Mouse (Mus musculus) intestine, embryonic 16.5 days (tissue): Measurements from ENCODE around the gene Cfd. TPM values are rescaled to one million over a fixed set of nuclear protein-coding genes. Genes with fewer than 3 reads are reported as not detected.

Experiments used
- ATAC-seq: fragments of 200-750 bp; cut with Nextera tagmentation; 2 replicates; pipeline ENCODE4 v1.8.0; 2017; ENCODE audit warnings: moderate TSS enrichment, moderate library complexity
- H3K27ac ChIP-seq: fragments of 300-500 bp; sonication (generic); 2 replicates; pipeline ENCODE4 v1.5.1; 2014; ENCODE audit warnings: mild to moderate bottlenecking, low read length
- H3K27me3 ChIP-seq: fragments of 300-500 bp; sonication (generic); replicated peaks from 2 replicates; pipeline ENCODE4 v1.6.1; 2014; ENCODE audit warnings: low read length, control low read depth, mixed read lengths; ENCODE audit not compliant: control insufficient read depth, insufficient read depth
- H3K36me3 ChIP-seq: fragments of 300-500 bp; sonication (generic); 2 replicates; pipeline ENCODE4 v1.6.1; 2014; ENCODE audit warnings: low read length, control low read depth; ENCODE audit not compliant: control insufficient read depth, insufficient read depth
- H3K4me1 ChIP-seq: fragments of 300-500 bp; sonication (generic); 2 replicates; pipeline ENCODE4 v1.6.1; 2014; ENCODE audit warnings: low read length, control low read depth, mixed read lengths; ENCODE audit not compliant: control insufficient read depth, insufficient read depth
- H3K4me2 ChIP-seq: fragments of 300-500 bp; sonication (generic); 2 replicates; pipeline ENCODE4 v1.6.1; 2014; ENCODE audit warnings: low read depth, low read length, control low read depth
- H3K4me3 ChIP-seq: fragments of 300-500 bp; sonication (generic); 2 replicates; pipeline ENCODE4 v1.5.1; 2014; ENCODE audit warnings: mild to moderate bottlenecking, low read length
- H3K9ac ChIP-seq: fragments of 300-500 bp; sonication (generic); 2 replicates; pipeline ENCODE4 v1.6.1; 2014; ENCODE audit warnings: low read depth, low read length
- H3K9me3 ChIP-seq: fragments of 300-500 bp; sonication (generic); 2 replicates; pipeline ENCODE4 v1.6.1; 2016; ENCODE audit warnings: low read length, control low read depth; ENCODE audit not compliant: control insufficient read depth
- WGBS: fragments of 180-500 bp; shearing (Covaris S2); extraction: QIAGEN DNeasy Blood & Tissue Kit; methylation state at CpG from one replicate; pipeline ENCODE4 v1.1.7; 2014; 5-methylcytosine and 5-hydroxymethylcytosine counted together
- polyA plus RNA-seq: library from polyadenylated mRNA; unstranded; fragments of >200 nt; fragmentation: Nextera tagmentation; extraction: Ambion mirVana; gene quantifications from 2 replicates; pipeline ENCODE4 v1.2.1, GENCODE M21; 2015

The Cfd gene
- polyA plus RNA-seq, 1 experiment from 2014 or later, result not detected

GRCm38 (mm10) chr10:79896306-79896705 is 5.7 kb downstream of the Cfd start:
- no peak overlapping the region for H3K4me3 ChIP-seq
- peaks cover 16% of the 10 kb centered on the region for H3K36me3 ChIP-seq
- peaks cover 12% of the 10 kb centered on the region for H3K4me1 ChIP-seq
- H3K4me2 ChIP-seq, result no peak overlapping the region
- H3K9ac ChIP-seq, result no peak overlapping the region
- H3K27ac ChIP-seq, result no peak overlapping the region
- no peaks in the 10 kb centered on the region for H3K9me3 ChIP-seq
- 89% methylated on average over 16 of the region's 16 CpGs for WGBS
- no peak for ATAC-seq
- no peaks in the 10 kb centered on the region for H3K27me3 ChIP-seq

DNA sequence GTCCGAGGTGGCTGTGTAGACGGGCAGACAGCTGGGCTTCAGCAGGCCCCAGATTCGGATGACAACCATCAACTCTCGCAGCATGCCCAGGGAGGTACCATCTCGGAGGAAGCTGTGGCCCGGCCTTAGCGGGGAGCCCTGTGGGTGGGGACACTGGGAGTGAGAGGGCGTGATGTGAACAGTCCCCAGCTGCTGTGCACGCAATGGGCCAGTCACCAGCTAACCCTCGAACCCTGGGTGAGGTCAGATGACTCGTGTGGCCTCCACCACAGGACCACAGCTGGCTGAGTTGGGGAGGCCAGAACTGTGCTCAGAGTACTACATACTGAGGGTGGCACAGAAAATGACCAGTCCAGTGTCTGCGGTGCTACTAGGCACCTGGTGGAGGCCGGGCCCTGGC is 6.2 kb downstream of the Cfd start:
- Histone ChIP-seq H3K9ac (no peak overlapping the region), H3K27ac (no peak overlapping the region), H3K4me1 (peaks cover 12% of the 10 kb centered on the region), H3K4me2 (no peak overlapping the region), H3K9me3 (no peaks in the 10 kb centered on the region), H3K36me3 (peaks cover 16% of the 10 kb centered on the region), H3K27me3 (no peaks in the 10 kb centered on the region), H3K4me3 (no peak overlapping the region)
- ATAC-seq, result 0 out of 2 replicates have a peak, but pooled peaks have one; percentile 2
- WGBS, result 81% methylated on average over 13 of the region's 13 CpGs

GRCm38 (mm10) chr10:79897316-79898245 is 6.9 kb downstream of the Cfd start:
- H3K4me3 ChIP-seq, result no peak overlapping the region
- no peaks in the 10 kb centered on the region for H3K9me3 ChIP-seq
- WGBS, result 45% methylated on average over 20 of the region's 20 CpGs
- peaks cover 16% of the 10 kb centered on the region for H3K36me3 ChIP-seq
- 0 out of 2 replicates have a peak overlapping the region, but pooled peaks have one; percentile 38 for H3K9ac ChIP-seq
- H3K27me3 ChIP-seq, result no peaks in the 10 kb centered on the region
- H3K4me2 ChIP-seq, result no peak overlapping the region
- no peak overlapping the region for H3K27ac ChIP-seq
- ATAC-seq, result peak; percentile 60
- H3K4me1 ChIP-seq, result peaks cover 12% of the 10 kb centered on the region

DNA sequence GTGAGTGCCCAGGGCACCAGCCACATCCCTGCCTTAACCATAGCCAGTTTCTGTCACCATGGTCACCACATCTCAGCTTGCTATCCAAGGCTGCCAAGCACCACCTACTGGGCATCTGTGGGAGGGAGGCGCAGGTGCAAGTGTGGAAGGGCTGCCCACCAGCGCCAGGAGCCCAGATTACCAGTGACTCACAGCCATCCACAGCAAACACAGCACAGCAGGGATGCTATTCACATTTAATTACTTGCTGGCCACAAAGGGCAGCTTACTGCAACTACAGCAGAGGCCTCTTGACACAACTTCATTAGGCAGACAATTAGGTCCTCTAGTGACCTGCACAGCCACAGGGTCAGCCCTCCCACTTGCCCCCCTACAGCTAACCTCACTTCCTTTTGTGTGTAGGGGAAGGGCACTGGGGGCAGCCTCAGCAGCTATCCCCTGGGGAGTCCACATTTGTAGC is 10.3 kb downstream of the Cfd start:
- Histone ChIP-seq H3K4me2 (no peak overlapping the region), H3K9ac (no peak overlapping the region), H3K9me3 (no peaks in the 10 kb centered on the region), H3K4me3 (no peak overlapping the region), H3K27ac (no peak overlapping the region), H3K27me3 (no peaks in the 10 kb centered on the region), H3K36me3 (peaks cover 18% of the 10 kb centered on the region), H3K4me1 (peaks cover 12% of the 10 kb centered on the region)
- no peak for ATAC-seq
- 71% methylated on average over 2 of the region's 2 CpGs for WGBS

DNA sequence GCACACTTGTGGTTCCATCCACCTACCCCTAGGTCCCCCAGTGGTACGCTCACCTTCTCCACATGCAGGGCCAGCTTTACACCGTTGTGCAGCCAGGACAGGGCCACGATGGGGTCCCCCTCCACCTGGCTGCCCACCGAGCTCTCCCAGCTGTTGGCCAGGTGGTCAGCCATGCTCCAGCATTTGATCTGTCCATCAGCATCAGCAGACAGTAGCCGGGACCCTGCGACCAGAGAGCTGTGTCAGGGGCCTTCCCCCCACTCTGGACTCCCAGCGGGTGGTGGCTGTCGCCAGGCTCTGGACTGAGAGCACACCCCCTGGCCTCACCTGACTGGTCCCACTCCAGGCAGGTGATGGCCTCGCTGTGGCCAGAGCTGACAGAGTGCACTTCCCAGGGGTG is 16.1 kb downstream of the Cfd start:
- Histone ChIP-seq H3K9me3 (no peaks in the 10 kb centered on the region), H3K9ac (no peak overlapping the region), H3K27ac (no peak overlapping the region), H3K4me1 (peaks cover 3% of the 10 kb centered on the region; the same call in 1 of the 2 replicates), H3K36me3 (peaks cover 20% of the 10 kb centered on the region), H3K4me2 (no peak overlapping the region), H3K4me3 (no peak overlapping the region), H3K27me3 (no peaks in the 10 kb centered on the region)
- ATAC-seq, result no peak
- 95% methylated on average over 9 of the region's 9 CpGs for WGBS

DNA sequence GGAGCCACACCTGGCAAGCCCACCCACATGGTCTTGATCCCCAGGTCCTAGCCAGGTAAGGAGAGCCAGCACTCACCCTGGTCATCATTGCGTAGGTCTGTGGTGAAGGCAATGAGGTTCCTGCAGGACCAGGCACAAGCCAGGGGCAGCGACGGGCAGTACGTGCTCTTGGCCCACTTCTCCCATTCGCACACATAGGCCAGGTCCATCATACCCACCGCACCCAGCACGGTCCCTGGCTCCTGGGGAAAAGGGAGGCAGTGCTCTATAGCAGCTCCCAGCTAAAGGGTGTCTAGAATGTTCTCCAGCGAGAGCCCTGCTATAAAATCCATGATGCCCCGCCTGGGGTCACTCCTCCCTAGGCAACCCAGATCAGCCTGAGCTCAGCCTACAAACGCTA is 16.8 kb downstream of the Cfd start:
- Histone ChIP-seq H3K27ac (no peak overlapping the region), H3K36me3 (peaks cover 20% of the 10 kb centered on the region), H3K9ac (no peak overlapping the region; the same call in 1 of the 2 replicates), H3K9me3 (no peaks in the 10 kb centered on the region), H3K4me3 (no peak overlapping the region), H3K4me1 (peaks cover 3% of the 10 kb centered on the region; the same call in 1 of the 2 replicates), H3K4me2 (no peak overlapping the region), H3K27me3 (no peaks in the 10 kb centered on the region)
- no peak for ATAC-seq
- whole genome bisulfite sequencing, result 91% methylated on average over 10 of the region's 10 CpGs

DNA sequence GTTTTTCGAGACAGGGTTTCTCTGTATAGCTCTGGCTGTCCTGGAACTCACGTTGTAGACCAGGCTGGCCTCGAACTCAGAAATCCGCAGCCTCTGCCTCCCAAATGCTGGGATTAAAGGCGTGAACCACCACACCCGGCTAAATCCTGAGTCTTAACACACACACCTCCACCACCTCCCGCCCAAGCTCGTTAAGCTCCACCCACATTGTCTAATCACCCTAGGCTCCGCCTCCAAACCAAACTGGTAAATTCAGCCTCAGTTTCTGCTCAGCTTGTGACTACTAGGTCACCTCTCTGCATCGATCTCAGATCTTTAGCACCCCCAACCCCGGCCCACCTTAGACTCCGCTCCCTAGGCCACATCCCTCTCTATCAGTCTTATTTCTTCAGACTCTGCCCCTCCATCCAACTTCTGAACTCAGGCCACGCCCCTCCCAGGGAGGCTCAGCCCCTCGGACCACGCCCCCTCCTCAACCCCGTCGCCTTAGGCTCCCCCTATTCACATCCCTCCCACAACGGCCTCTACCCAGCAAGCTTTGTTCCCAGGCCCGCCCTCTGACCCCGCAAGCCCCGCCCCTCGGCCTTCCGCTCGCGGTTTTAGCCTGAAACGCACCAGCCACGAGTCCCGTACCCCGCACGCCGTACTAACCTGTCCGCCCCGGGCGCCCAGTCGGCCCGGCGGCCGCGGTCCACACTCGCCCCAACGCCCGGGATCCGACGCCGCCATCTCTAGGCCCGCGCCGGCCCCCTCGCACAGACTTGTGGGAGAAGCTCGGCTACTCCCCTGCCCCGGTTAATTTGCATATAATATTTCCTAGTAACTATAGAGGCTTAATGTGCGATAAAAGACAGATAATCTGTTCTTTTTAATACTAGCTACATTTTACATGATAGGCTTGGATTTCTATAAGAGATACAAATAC is 17.8 kb downstream of the Cfd start, which contains the start of gene Med16:
Med16 (minus strand) TSS at position 757 of the 925 bp plus-strand sequence.
- peak within 1 kb of the TSS; percentile 84 for H3K4me3 ChIP-seq
- peak within 1 kb of the TSS; percentile 97 for H3K27ac ChIP-seq
- peak within 1 kb of the TSS; percentile 62 for H3K4me2 ChIP-seq
- no peaks in the 10 kb centered on the region for H3K27me3 ChIP-seq
- H3K9me3 ChIP-seq, result no peaks in the 10 kb centered on the region
- peak within 1 kb of the TSS; percentile 97 for H3K9ac ChIP-seq
- 1% methylated on average over 52 of the region's 52 CpGs for WGBS
- H3K36me3 ChIP-seq, result peaks cover 20% of the 10 kb centered on the region
- peak; percentile 96 for ATAC-seq
- H3K4me1 ChIP-seq, result peaks cover 3% of the 10 kb centered on the region; the same call in 1 of the 2 replicates

DNA sequence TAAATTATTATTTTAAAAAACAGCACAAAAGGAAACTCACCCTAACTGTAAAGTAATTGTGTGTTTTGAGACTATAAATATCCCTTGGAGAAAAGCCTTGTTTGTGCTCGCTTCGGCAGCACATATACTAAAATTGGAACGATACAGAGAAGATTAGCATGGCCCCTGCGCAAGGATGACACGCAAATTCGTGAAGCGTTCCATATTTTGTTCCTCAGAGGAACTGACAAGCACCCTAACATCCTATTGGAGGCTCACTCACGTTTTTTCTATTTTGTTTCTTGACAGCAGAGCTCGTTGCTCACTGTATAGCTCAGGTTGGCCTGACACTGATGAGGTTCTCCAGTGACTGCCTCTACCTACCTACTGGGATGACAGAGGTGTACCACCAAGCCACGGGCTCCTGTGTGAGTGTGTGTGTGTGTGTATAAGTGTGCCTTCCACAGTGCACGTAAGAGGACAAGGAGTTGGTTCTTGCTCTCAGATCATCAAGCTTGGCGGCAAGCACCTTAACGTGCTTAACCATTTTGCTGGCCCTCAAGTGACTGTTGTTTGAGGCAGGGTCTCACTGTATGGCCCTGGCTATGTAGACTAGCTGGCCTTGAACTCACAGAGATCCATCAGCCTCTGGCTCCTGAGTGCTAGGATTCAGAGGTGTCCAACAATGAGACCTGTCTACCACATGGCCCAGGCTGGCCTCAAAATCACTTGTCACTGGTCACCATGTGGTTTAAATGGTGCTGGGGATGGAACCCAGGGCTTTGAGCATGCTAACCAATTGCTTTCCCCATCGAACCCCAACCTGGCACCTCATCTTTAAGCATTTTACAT is 18.7 kb downstream of the Cfd start:
- Histone ChIP-seq H3K4me3 (0 out of 2 replicates have a peak overlapping the region, but pooled peaks have one; percentile 0), H3K9ac (no peak overlapping the region), H3K9me3 (no peaks in the 10 kb centered on the region), H3K27me3 (no peaks in the 10 kb centered on the region), H3K36me3 (peaks cover 20% of the 10 kb centered on the region), H3K27ac (peak overlapping the region; percentile 21), H3K4me1 (peaks cover 8% of the 10 kb centered on the region), H3K4me2 (no peak overlapping the region)
- ATAC-seq, result peak; percentile 61
- 20% methylated on average over 14 of the region's 14 CpGs for WGBS
